Mouse (Mus musculus): ENCODE results near the gene Tmem222. TPM values are rescaled to one million over a fixed set of nuclear protein-coding genes. Genes with fewer than 3 reads are reported as not detected.

The Tmem222 gene
- total and polyA plus RNA-seq, 3 experiments, result 51.8 to 69.2 TPM; not detected in 1

DNA sequence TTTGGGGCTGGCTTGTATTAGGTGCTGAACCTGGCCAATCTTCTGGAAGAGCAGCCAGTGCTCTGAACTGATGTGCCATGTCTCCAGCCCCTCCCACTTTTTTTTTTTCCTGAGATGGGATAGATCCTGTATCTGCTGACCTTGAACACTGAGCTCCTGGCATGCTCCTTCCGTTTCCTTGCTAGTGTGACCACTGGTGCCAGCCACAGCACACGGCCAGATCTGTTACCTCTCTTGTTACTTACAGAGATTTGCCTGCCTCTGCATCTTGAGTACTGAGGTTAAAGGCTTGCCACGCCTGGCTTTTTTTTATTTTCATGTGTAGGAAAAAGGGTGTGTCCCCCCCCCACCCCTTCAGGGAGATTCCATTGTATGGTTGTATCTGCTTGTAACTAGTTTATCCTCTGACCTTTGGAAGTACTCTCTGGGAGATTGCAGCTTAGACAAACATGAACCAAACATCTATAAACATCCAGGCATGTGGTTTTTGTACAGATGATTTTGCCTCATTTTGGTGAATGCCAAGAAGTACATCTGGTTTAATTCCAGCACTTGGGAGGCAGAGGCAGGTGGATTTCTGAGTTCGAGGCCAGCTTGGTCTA is 9.0 kb upstream of the Tmem222 start:
- Histone ChIP-seq H3K36me3 (ENCODE audit: control insufficient read depth in 1 of 2, insufficient read depth in 2 of 2, low read length in 2 of 2) (peaks cover 0 to 38% of the 10 kb centered on the region in 2 experiments; a peak in 2 of 4 replicates), H3K9ac (ENCODE audit: control insufficient read depth, low read depth, low read length, poor library complexity, severe bottlenecking) (no peak overlapping the region), H3K4me3 (ENCODE audit: control insufficient read depth in 1 of 2, insufficient read depth in 1 of 2, low read depth in 2 of 2, low read length in 2 of 2) (no peak overlapping the region), H3K79me2 (ENCODE audit: control insufficient read depth, insufficient read depth, low read length, poor library complexity) (no peaks in the 10 kb centered on the region), H3K4me1 (ENCODE audit: control insufficient read depth in 1 of 2, insufficient read depth in 2 of 2, low read length in 2 of 2) (peaks cover 10 to 40% of the 10 kb centered on the region in 2 experiments), H3K9me3 (replicated peaks; ENCODE audit: insufficient read depth, low read length) (no peaks in the 10 kb centered on the region), H3K27ac (ENCODE audit: control insufficient read depth, low read depth, low read length) (peak overlapping the region; percentile 38), H3K27me3 (ENCODE audit: control insufficient read depth in 1 of 2, insufficient read depth in 2 of 2, low read length in 2 of 2) (no peaks in the 10 kb centered on the region)
- DNase-seq (ENCODE audit: low read depth, low spot score), result no peak
- no peak for TF ChIP-seq NRF1 (IDR thresholded peaks at IDR 0.05; ENCODE audit: insufficient read depth, low read depth, low read length, poor library complexity, severe bottlenecking)
- TF ChIP-seq JUND (IDR thresholded peaks at IDR 0.05; ENCODE audit: low read depth, low read length), result no peak
- TF ChIP-seq KAT2A (conservative IDR thresholded peaks at IDR 0.05; ENCODE audit: low read depth, low read length), result no peak
- no peak for TF ChIP-seq BHLHE40 (IDR thresholded peaks at IDR 0.05; ENCODE audit: borderline replicate concordance, low read depth, low read length)
- no peak for TF ChIP-seq POLR2A (IDR thresholded peaks at IDR 0.05; ENCODE audit: control insufficient read depth in 1 of 2, insufficient read depth in 1 of 2, low read depth in 1 of 2, low read length in 2 of 2, poor library complexity in 1 of 2)
- TF ChIP-seq MYC (IDR thresholded peaks at IDR 0.05; ENCODE audit: low read depth, low read length), result no peak
- TF ChIP-seq EP300 (IDR thresholded peaks at IDR 0.05; ENCODE audit: low read depth in 1 of 2, low read length in 2 of 2), result no peak
- no peak for TF ChIP-seq USF2 (IDR thresholded peaks at IDR 0.05; ENCODE audit: borderline replicate concordance in 1 of 2, insufficient read depth in 1 of 2, low read depth in 1 of 2, low read length in 2 of 2)
- no peak for TF ChIP-seq E2F4 (IDR thresholded peaks at IDR 0.05; ENCODE audit: borderline replicate concordance, low read depth, low read length)
- TF ChIP-seq POLR2AphosphoS2 (IDR thresholded peaks at IDR 0.05; ENCODE audit: low read length), result no peak
- no peak for TF ChIP-seq MAZ (IDR thresholded peaks at IDR 0.05; ENCODE audit: low read depth, low read length)
- TF ChIP-seq MYB (IDR thresholded peaks at IDR 0.05; ENCODE audit: low read depth, low read length), result no peak
- no peak for TF ChIP-seq RAD21 (IDR thresholded peaks at IDR 0.05; ENCODE audit: low read depth, low read length)
- TF ChIP-seq MEF2A (IDR thresholded peaks at IDR 0.05; ENCODE audit: extremely low read depth, insufficient replicate concordance, low read depth, low read length, poor library complexity, severe bottlenecking), result no peak
- TF ChIP-seq ZMIZ1 (IDR thresholded peaks at IDR 0.05; ENCODE audit: low read depth, low read length), result no peak
- no peak for TF ChIP-seq CHD2 (IDR thresholded peaks at IDR 0.05; ENCODE audit: low read length)
- no peak for TF ChIP-seq TAL1 (IDR thresholded peaks at IDR 0.05; ENCODE audit: low read length)
- TF ChIP-seq CHD1 (IDR thresholded peaks at IDR 0.05; ENCODE audit: low read depth, low read length), result no peak
- no peak for TF ChIP-seq MXI1 (IDR thresholded peaks at IDR 0.05; ENCODE audit: low read depth, low read length)
- no peak for TF ChIP-seq USF1 (IDR thresholded peaks at IDR 0.05; ENCODE audit: low read depth, low read length)

DNA sequence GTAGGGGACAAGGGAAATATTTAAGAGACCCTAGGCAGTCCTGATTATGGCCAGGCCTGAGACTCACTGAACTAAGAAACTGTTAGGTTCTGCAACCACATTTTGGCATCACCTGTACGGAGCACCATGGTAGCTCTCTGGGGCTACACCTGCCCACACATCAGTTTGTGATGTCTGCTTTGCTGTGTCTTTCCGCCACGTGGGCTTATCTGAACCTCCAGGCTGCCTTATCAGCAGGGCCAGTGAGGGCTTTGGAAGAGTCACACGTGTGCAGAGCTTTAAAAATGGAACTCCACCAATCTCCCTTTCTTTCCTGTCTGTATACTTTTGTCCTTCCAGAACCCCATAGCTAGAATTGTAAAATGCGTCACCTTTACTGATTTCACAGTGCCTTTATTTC is 8.4 kb upstream of the Tmem222 start:
- Histone ChIP-seq H3K4me3 (ENCODE audit: control insufficient read depth in 1 of 2, insufficient read depth in 1 of 2, low read depth in 2 of 2, low read length in 2 of 2) (no peak overlapping the region), H3K9me3 (replicated peaks; ENCODE audit: insufficient read depth, low read length) (no peaks in the 10 kb centered on the region), H3K27me3 (ENCODE audit: control insufficient read depth in 1 of 2, insufficient read depth in 2 of 2, low read length in 2 of 2) (no peaks in the 10 kb centered on the region), H3K79me2 (ENCODE audit: control insufficient read depth, insufficient read depth, low read length, poor library complexity) (no peaks in the 10 kb centered on the region), H3K9ac (ENCODE audit: control insufficient read depth, low read depth, low read length, poor library complexity, severe bottlenecking) (no peak overlapping the region), H3K4me1 (ENCODE audit: control insufficient read depth in 1 of 2, insufficient read depth in 2 of 2, low read length in 2 of 2) (peaks cover 8 to 40% of the 10 kb centered on the region in 2 experiments), H3K36me3 (ENCODE audit: control insufficient read depth in 1 of 2, insufficient read depth in 2 of 2, low read length in 2 of 2) (peaks cover 0 to 36% of the 10 kb centered on the region in 2 experiments; a peak in 2 of 4 replicates), H3K27ac (ENCODE audit: control insufficient read depth, low read depth, low read length) (peak overlapping the region; percentile 38)
- peak; percentile 87 for DNase-seq (ENCODE audit: low read depth, low spot score)
- TF ChIP-seq BHLHE40 (IDR thresholded peaks at IDR 0.05; ENCODE audit: borderline replicate concordance, low read depth, low read length) (peak; percentile 98), MYC (IDR thresholded peaks at IDR 0.05; ENCODE audit: low read depth, low read length) (peak; percentile 99), NELFE (IDR thresholded peaks at IDR 0.05; ENCODE audit: low read depth, low read length) (no peak), NRF1 (IDR thresholded peaks at IDR 0.05; ENCODE audit: insufficient read depth, low read depth, low read length, poor library complexity, severe bottlenecking) (no peak), EP300 (IDR thresholded peaks at IDR 0.05; ENCODE audit: low read depth in 1 of 2, low read length in 2 of 2) (peak; percentile 91 to 95), ZC3H11A (IDR thresholded peaks at IDR 0.05; ENCODE audit: low read depth, low read length) (no peak), ZKSCAN1 (IDR thresholded peaks at IDR 0.05; ENCODE audit: low read depth, low read length) (no peak), UBTF (IDR thresholded peaks at IDR 0.05; ENCODE audit: borderline replicate concordance, insufficient read depth, low read depth, low read length) (no peak; the same call in 1 of the 2 replicates), POLR2AphosphoS5 (IDR thresholded peaks at IDR 0.05; ENCODE audit: borderline replicate concordance, low read depth, low read length) (no peak), GATA1 (IDR thresholded peaks at IDR 0.05; ENCODE audit: low read depth, low read length) (peak; percentile 98), TBP (IDR thresholded peaks at IDR 0.05; ENCODE audit: low read depth, low read length) (no peak), TAL1 (IDR thresholded peaks at IDR 0.05; ENCODE audit: low read length) (peak; percentile 94), KAT2A (conservative IDR thresholded peaks at IDR 0.05; ENCODE audit: low read depth, low read length) (no peak), GABPA (IDR thresholded peaks at IDR 0.05; ENCODE audit: low read depth, low read length) (no peak), MEF2A (IDR thresholded peaks at IDR 0.05; ENCODE audit: extremely low read depth, insufficient replicate concordance, low read depth, low read length, poor library complexity, severe bottlenecking) (no peak), ZNF384 (IDR thresholded peaks at IDR 0.05; ENCODE audit: low read depth, low read length) (0 out of 2 replicates have a peak, but pooled peaks have one; percentile 16)
